19 mouse cellular contexts compared by ENCODE assay signal in the genomic region with DNA sequence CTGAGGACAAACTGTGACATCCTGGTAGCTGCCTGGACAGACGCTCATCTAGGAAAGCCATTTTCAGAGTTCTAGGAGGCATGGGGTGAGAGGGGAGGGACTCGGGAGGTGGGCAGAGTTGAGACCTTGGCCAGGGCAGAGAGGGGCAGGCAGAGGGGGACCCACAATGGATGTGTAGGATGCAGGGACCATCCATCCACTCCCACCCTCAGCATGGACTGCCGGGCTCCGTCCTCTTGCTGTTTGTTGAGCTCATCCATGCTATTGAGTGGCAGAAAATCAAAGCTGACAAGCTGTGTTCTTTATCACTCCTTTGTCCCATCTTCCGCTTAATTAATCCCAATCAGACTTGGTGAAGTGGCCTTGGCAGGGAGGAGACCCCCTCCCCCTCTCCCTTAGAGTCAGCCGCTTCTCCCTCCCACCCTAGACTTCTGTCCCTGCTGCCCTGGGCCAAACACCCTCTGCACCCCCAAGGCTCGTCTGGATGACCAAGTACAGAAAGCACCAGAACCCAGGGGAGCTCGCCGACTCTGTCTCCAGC.
DNase-seq lines count a peak whose midpoint lies in the region; ATAC-seq and TF ChIP-seq lines count a peak whose summit lies in the region.
"Had no signal": no experiment of that assay in that cellular context is flagged by ENCODE, and none has a peak within 500 bp of the region (broad histone marks: within the 10 kb centered on the region; RNA-seq: fewer than 3 reads in every experiment).

No protein-coding gene starts in this region.

- no peak overlapping the region for H3K27ac ChIP-seq in forebrain, embryonic 12.5 days
- no peak overlapping the region for H3K27ac ChIP-seq in forebrain, postnatal 0 days (ENCODE audit: low read depth, low read length)
- no peak overlapping the region for H3K27ac ChIP-seq in neural tube, embryonic 14.5 days (ENCODE audit: low read depth, low read length)
- H3K27ac ChIP-seq in hindbrain, embryonic 13.5 days: no peak overlapping the region
- H3K27ac ChIP-seq: heart, adult 2 months; limb, embryonic 13.5 days; liver, embryonic 13.5 days had no signal

- peaks cover 20% of the 10 kb centered on the region for H3K4me1 ChIP-seq in forebrain, embryonic 12.5 days
- H3K4me1 ChIP-seq in forebrain, postnatal 0 days (ENCODE audit: insufficient read depth): no peaks in the 10 kb centered on the region
- peaks cover 2% of the 10 kb centered on the region; the same call in 1 of the 2 replicates for H3K4me1 ChIP-seq in neural tube, embryonic 14.5 days (ENCODE audit: control insufficient read depth, insufficient read depth, low read length)
- H3K4me1 ChIP-seq in hindbrain, embryonic 13.5 days (replicated peaks): peaks cover 23% of the 10 kb centered on the region

- no peak for DNase-seq in forebrain, postnatal 0 days
- no peak for DNase-seq in neural tube, embryonic 10.5 days (ENCODE audit: extremely low spot score, low spot score)
- no peak for DNase-seq in T-cell, adult 2 months (ENCODE audit: low spot score)
- no peak for DNase-seq in urinary bladder, postnatal 14 days (ENCODE audit: low spot score)
- DNase-seq: adrenal gland, adult 8-10 months; cerebellum, adult 9-11 months; gastrocnemius, postnatal 14 days; heart, adult 2 months; kidney, postnatal 36 days; liver, embryonic 13.5 days; lung, embryonic 14.5 days; lung, postnatal 36 days had no signal

- no peak overlapping the region for H3K4me3 ChIP-seq in forebrain, embryonic 12.5 days (replicated peaks)
- H3K4me3 ChIP-seq in forebrain, postnatal 0 days (ENCODE audit: low read depth, low read length): no peak overlapping the region
- no peak overlapping the region for H3K4me3 ChIP-seq in neural tube, embryonic 14.5 days (ENCODE audit: low read depth, low read length)
- no peak overlapping the region for H3K4me3 ChIP-seq in hindbrain, embryonic 13.5 days
- H3K4me3 ChIP-seq: erythroblast, embryonic 14.5 days; heart, adult 2 months; limb, embryonic 13.5 days; liver, embryonic 13.5 days; myocyte had no signal

- peak; percentile 71 for ATAC-seq in forebrain, embryonic 12.5 days (ENCODE audit: low FRiP score)
- no peak for ATAC-seq in forebrain, postnatal 0 days
- ATAC-seq in neural tube, embryonic 14.5 days (ENCODE audit: low read depth): 0 out of 2 replicates have a peak, but pooled peaks have one; percentile 24
- ATAC-seq in hindbrain, embryonic 13.5 days (ENCODE audit: low FRiP score): peak; percentile 36; the same call in 1 of the 2 replicates
- ATAC-seq: intestine, embryonic 16.5 days had no signal

- no peaks in the 10 kb centered on the region for H3K9me3 ChIP-seq in forebrain, embryonic 12.5 days
- no peaks in the 10 kb centered on the region for H3K9me3 ChIP-seq in forebrain, postnatal 0 days (ENCODE audit: low read length)
- H3K9me3 ChIP-seq in neural tube, embryonic 14.5 days (ENCODE audit: control insufficient read depth, low read length): no peaks in the 10 kb centered on the region
- H3K9me3 ChIP-seq in hindbrain, embryonic 13.5 days: no peaks in the 10 kb centered on the region
- H3K9me3 ChIP-seq: limb, embryonic 13.5 days; liver, embryonic 13.5 days had no signal

- no peaks in the 10 kb centered on the region for H3K36me3 ChIP-seq in forebrain, embryonic 12.5 days (replicated peaks)
- H3K36me3 ChIP-seq in forebrain, postnatal 0 days (ENCODE audit: insufficient read depth): no peaks in the 10 kb centered on the region
- H3K36me3 ChIP-seq in neural tube, embryonic 14.5 days (ENCODE audit: control insufficient read depth, insufficient read depth, low read length): no peaks in the 10 kb centered on the region
- H3K36me3 ChIP-seq in hindbrain, embryonic 13.5 days: no peaks in the 10 kb centered on the region
- H3K36me3 ChIP-seq: limb, embryonic 13.5 days; liver, embryonic 13.5 days had no signal

- 20% methylated on average over 9 of the region's 9 CpGs for WGBS in forebrain, embryonic 12.5 days
- 15% methylated on average over 9 of the region's 9 CpGs for WGBS in forebrain, postnatal 0 days
- WGBS in neural tube, embryonic 14.5 days: 26% methylated on average over 9 of the region's 9 CpGs
- 23% methylated on average over 9 of the region's 9 CpGs for WGBS in hindbrain, embryonic 13.5 days

- peaks cover 47% of the 10 kb centered on the region for H3K27me3 ChIP-seq in forebrain, embryonic 12.5 days
- H3K27me3 ChIP-seq in forebrain, postnatal 0 days (ENCODE audit: insufficient read depth, low read length): no peaks in the 10 kb centered on the region
- peaks cover 8% of the 10 kb centered on the region; the same call in 1 of the 2 replicates for H3K27me3 ChIP-seq in neural tube, embryonic 14.5 days (ENCODE audit: control insufficient read depth, insufficient read depth, low read length)
- peaks cover 83% of the 10 kb centered on the region for H3K27me3 ChIP-seq in hindbrain, embryonic 13.5 days

- no peak overlapping the region for H3K9ac ChIP-seq in forebrain, embryonic 12.5 days
- H3K9ac ChIP-seq in forebrain, postnatal 0 days: no peak overlapping the region
- no peak overlapping the region for H3K9ac ChIP-seq in neural tube, embryonic 14.5 days (replicated peaks; ENCODE audit: low read depth, low read length)
- H3K9ac ChIP-seq in hindbrain, embryonic 13.5 days: peak overlapping the region; percentile 11; the same call in 1 of the 2 replicates
- H3K9ac ChIP-seq: limb, embryonic 13.5 days; liver, embryonic 13.5 days; lung, embryonic 14.5 days had no signal

- no peak overlapping the region for H3K4me2 ChIP-seq in forebrain, embryonic 12.5 days
- no peak overlapping the region for H3K4me2 ChIP-seq in forebrain, postnatal 0 days (ENCODE audit: low read depth)
- H3K4me2 ChIP-seq in neural tube, embryonic 14.5 days (ENCODE audit: low read depth, low read length): no peak overlapping the region
- H3K4me2 ChIP-seq in hindbrain, embryonic 13.5 days: no peak overlapping the region
- H3K4me2 ChIP-seq: limb, embryonic 13.5 days; liver, embryonic 13.5 days; lung, embryonic 14.5 days had no signal

- no peak for TF ChIP-seq CTCF in forebrain, postnatal 0 days (IDR thresholded peaks at IDR 0.05; ENCODE audit: low read depth)
